Mouse (Mus musculus): Measurements from ENCODE around the gene Gm49661. TPM values are rescaled to one million over a fixed set of nuclear protein-coding genes. Genes with fewer than 3 reads are reported as not detected.

Gm49661 gene
- polyA plus RNA-seq, 1 experiment: 477 TPM

GRCm38 (mm10) chr8:84936041-84936961 lies 32.9 kb downstream of the Gm49661 start:
- no peak overlapping the region for H3K4me3 ChIP-seq (ENCODE audit: control insufficient read depth, low read depth, low read length)
- H3K4me1 ChIP-seq (ENCODE audit: control insufficient read depth, insufficient read depth, low read length): peaks cover 18% of the 10 kb centered on the region
- TF ChIP-seq CTCF (IDR thresholded peaks at IDR 0.05; ENCODE audit: control insufficient read depth, insufficient read depth, insufficient replicate concordance, low read depth, low read length) (no peak), POLR2A (IDR thresholded peaks at IDR 0.05; ENCODE audit: control insufficient read depth, low read depth, low read length) (no peak)
- H3K27ac ChIP-seq (ENCODE audit: control insufficient read depth, insufficient read depth, low read depth, low read length): no peak overlapping the region
- H3K27me3 ChIP-seq (ENCODE audit: control insufficient read depth, insufficient read depth, low read length): no peaks in the 10 kb centered on the region
- no peaks in the 10 kb centered on the region for H3K36me3 ChIP-seq (ENCODE audit: control insufficient read depth, insufficient read depth, low read length)

DNA sequence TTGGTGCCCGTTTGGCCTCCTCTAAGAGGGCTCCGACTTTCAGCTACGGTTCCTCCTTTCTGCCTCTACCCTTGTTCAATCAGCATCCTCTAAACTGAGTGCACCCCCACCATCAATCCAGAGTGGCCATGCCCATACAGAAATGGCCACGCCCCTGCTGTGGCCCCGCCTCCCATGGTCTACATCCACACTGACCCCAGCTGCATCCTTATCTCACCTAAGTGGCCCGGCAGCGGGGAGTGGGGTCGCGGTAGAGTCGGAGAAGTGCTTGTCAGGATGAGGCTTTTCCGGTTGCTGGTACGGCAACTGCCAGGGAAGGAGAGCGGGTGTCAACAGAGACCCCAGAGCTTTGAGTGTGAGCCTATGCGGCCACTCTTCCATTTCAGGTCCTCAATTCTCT lies 33.7 kb downstream of the Gm49661 start:
- TF ChIP-seq CTCF (IDR thresholded peaks at IDR 0.05; ENCODE audit: control insufficient read depth, insufficient read depth, insufficient replicate concordance, low read depth, low read length): no peak
- no peak for TF ChIP-seq POLR2A (IDR thresholded peaks at IDR 0.05; ENCODE audit: control insufficient read depth, low read depth, low read length)
- Histone ChIP-seq H3K27ac (ENCODE audit: control insufficient read depth, insufficient read depth, low read depth, low read length) (no peak overlapping the region), H3K36me3 (ENCODE audit: control insufficient read depth, insufficient read depth, low read length) (no peaks in the 10 kb centered on the region), H3K4me3 (ENCODE audit: control insufficient read depth, low read depth, low read length) (no peak overlapping the region), H3K4me1 (ENCODE audit: control insufficient read depth, insufficient read depth, low read length) (peaks cover 18% of the 10 kb centered on the region), H3K27me3 (ENCODE audit: control insufficient read depth, insufficient read depth, low read length) (no peaks in the 10 kb centered on the region)

- Histone ChIP-seq H3K27ac (ENCODE audit: control insufficient read depth, insufficient read depth, low read depth, low read length) (no peak overlapping the region), H3K36me3 (ENCODE audit: control insufficient read depth, insufficient read depth, low read length) (no peaks in the 10 kb centered on the region), H3K4me1 (ENCODE audit: control insufficient read depth, insufficient read depth, low read length) (peaks cover 18% of the 10 kb centered on the region), H3K4me3 (ENCODE audit: control insufficient read depth, low read depth, low read length) (no peak overlapping the region), H3K27me3 (ENCODE audit: control insufficient read depth, insufficient read depth, low read length) (no peaks in the 10 kb centered on the region)
- TF ChIP-seq CTCF (IDR thresholded peaks at IDR 0.05; ENCODE audit: control insufficient read depth, insufficient read depth, insufficient replicate concordance, low read depth, low read length) (no peak), POLR2A (IDR thresholded peaks at IDR 0.05; ENCODE audit: control insufficient read depth, low read depth, low read length) (no peak)
These were observed 34.4 kb downstream of the Gm49661 start for GRCm38 (mm10) chr8:84934860-84935259.

DNA sequence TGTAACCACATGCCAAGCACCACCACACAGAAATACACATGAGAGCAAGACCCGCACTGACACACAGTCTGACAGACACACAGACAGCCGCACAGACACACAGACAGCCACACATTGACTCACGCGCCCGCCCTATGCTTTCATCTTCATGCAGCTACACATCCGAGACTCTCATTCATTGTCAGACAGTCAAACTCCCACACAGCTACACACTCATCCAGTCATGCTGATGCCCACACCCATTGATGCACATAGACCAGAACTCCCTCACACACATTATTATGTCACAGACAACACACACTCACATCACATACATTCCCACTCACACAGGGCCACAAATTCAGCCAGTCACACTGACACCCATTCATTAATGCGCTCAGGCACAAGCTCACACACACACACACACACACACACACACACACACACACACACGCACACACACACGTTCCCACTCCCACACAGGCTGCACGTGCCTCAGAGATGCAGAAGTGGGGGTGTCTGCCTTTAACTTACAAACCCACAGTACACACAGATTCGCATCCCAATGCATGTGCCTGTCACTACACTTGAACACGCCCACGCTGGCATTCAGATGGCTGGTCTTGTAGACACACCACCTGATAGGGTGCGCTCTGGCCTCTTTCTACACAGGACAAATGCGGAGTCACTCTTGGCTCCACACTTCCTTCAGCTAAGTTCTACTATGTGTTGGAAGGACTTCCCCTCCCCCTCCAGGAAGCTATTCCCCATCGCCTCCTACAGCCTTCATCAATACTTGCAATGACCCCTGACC lies 35.3 kb downstream of the Gm49661 start:
- H3K27me3 ChIP-seq (ENCODE audit: control insufficient read depth, insufficient read depth, low read length): no peaks in the 10 kb centered on the region
- H3K4me3 ChIP-seq (ENCODE audit: control insufficient read depth, low read depth, low read length): no peak overlapping the region
- H3K27ac ChIP-seq (ENCODE audit: control insufficient read depth, insufficient read depth, low read depth, low read length): no peak overlapping the region
- H3K4me1 ChIP-seq (ENCODE audit: control insufficient read depth, insufficient read depth, low read length): peaks cover 21% of the 10 kb centered on the region
- no peak for TF ChIP-seq CTCF (IDR thresholded peaks at IDR 0.05; ENCODE audit: control insufficient read depth, insufficient read depth, insufficient replicate concordance, low read depth, low read length)
- no peaks in the 10 kb centered on the region for H3K36me3 ChIP-seq (ENCODE audit: control insufficient read depth, insufficient read depth, low read length)

- H3K27me3 ChIP-seq (ENCODE audit: control insufficient read depth, insufficient read depth, low read length): no peaks in the 10 kb centered on the region
These were observed 38.7 kb downstream of the Gm49661 start for GRCm38 (mm10) chr8:84930582-84930981.

DNA sequence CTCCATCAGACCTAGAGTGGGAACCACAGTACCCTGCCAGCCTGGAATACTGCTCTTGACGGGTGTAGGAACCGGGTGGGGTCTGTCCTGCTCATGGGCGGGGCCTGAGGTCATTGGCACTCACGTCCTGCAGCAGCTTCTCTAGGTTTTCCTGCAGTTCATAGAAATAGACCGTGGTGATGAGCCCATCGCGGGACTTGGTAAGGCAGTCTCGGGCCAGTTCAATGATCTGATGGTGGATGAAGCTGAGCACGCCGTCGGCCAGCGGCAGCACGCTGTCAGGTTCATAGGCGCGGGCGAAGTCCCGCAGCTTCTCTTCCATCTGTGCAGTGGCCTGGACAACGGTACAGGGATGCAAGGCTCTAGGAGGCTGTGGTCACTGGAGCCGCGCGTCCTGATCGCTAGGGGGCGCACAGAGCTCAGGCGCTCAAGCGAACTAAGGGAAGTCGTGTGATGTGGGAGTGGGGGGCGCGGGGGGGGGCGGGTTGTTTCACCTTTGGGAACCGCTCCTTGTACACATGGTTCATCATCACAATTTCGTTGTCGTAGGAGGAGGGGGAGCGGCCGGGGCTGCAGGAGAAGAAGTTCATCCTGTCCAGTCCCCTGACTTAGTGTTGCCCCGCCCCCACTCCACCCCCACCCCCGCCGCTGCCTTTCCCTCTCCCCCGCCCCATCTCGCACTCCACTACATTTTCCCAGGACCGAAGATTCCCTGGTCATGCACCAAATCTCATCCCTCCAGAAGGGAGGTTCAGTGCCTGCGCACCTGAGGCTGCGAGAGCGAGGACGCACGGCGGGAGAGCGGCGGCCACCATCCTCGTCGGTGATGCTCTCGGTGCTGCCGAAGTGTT lies 40.6 kb downstream of the Gm49661 start:
- Histone ChIP-seq H3K27me3 (ENCODE audit: control insufficient read depth, insufficient read depth, low read length) (no peaks in the 10 kb centered on the region), H3K36me3 (ENCODE audit: control insufficient read depth, insufficient read depth, low read length) (no peaks in the 10 kb centered on the region)

More at GRCm38 (mm10) chr8:84930582-84930981, 38.7 kb downstream of the Gm49661 start:
- TF ChIP-seq POLR2A (IDR thresholded peaks at IDR 0.05; ENCODE audit: control insufficient read depth, low read depth, low read length) (no peak), CTCF (IDR thresholded peaks at IDR 0.05; ENCODE audit: control insufficient read depth, insufficient read depth, insufficient replicate concordance, low read depth, low read length) (no peak)
- no peak overlapping the region for H3K27ac ChIP-seq (ENCODE audit: control insufficient read depth, insufficient read depth, low read depth, low read length)
- H3K36me3 ChIP-seq (ENCODE audit: control insufficient read depth, insufficient read depth, low read length): no peaks in the 10 kb centered on the region
- no peak overlapping the region for H3K4me3 ChIP-seq (ENCODE audit: control insufficient read depth, low read depth, low read length)
- peaks cover 17% of the 10 kb centered on the region for H3K4me1 ChIP-seq (ENCODE audit: control insufficient read depth, insufficient read depth, low read length)

More for the DNA sequence above, 40.6 kb downstream of the Gm49661 start:
- TF ChIP-seq POLR2A (IDR thresholded peaks at IDR 0.05; ENCODE audit: control insufficient read depth, low read depth, low read length) (no peak), CTCF (IDR thresholded peaks at IDR 0.05; ENCODE audit: control insufficient read depth, insufficient read depth, insufficient replicate concordance, low read depth, low read length) (peak; percentile 80; the same call in 1 of the 2 replicates)
- peaks cover 7% of the 10 kb centered on the region for H3K4me1 ChIP-seq (ENCODE audit: control insufficient read depth, insufficient read depth, low read length)
- H3K27ac ChIP-seq (ENCODE audit: control insufficient read depth, insufficient read depth, low read depth, low read length): no peak overlapping the region
- peak overlapping the region; percentile 58 for H3K4me3 ChIP-seq (ENCODE audit: control insufficient read depth, low read depth, low read length)
